Mouse (Mus musculus) liver, embryonic 14.5 days (tissue): ENCODE measurements around the gene Atg13. TPM values are rescaled to one million over a fixed set of nuclear protein-coding genes. Genes with fewer than 3 reads are reported as not detected.

Experiments used
- ATAC-seq: fragments of 200-750 bp; cut with Nextera tagmentation; 2 replicates; pipeline ENCODE4 v1.8.0; 2017; ENCODE audit warnings: moderate number of reproducible peaks, mild to moderate bottlenecking, moderate library complexity; ENCODE audit not compliant: insufficient read depth
- DNase-seq, 3 experiments: peaks; one replicate each; pipeline ENCODE4 v3.0.0-alpha.2; 2012 to 2013; ENCODE audit warnings: low read depth in 3 of 3, low spot score in 3 of 3
- H3K27ac ChIP-seq: fragments of 300-500 bp; sonication (generic); 2 replicates; pipeline ENCODE4 v1.5.1; 2014; ENCODE audit warnings: moderate library complexity, mild to moderate bottlenecking, control low read depth, inconsistent platforms
- H3K27me3 ChIP-seq: fragments of 300-500 bp; sonication (generic); 2 replicates; pipeline ENCODE4 v1.6.1; 2014; ENCODE audit warnings: mild to moderate bottlenecking, low read length, moderate library complexity; ENCODE audit not compliant: control insufficient read depth, insufficient read depth
- H3K36me3 ChIP-seq: fragments of 300-500 bp; sonication (generic); replicated peaks from 2 replicates; pipeline ENCODE4 v1.6.1; 2014; ENCODE audit warnings: low read depth; ENCODE audit not compliant: control insufficient read depth, insufficient read depth
- H3K4me1 ChIP-seq, 2 experiments: fragments of 200-500 bp in 1 of 2; fragments of 300-500 bp in 1 of 2; sonication (generic) in 1 of 2; replicated peaks; 2 replicates each; pipeline ENCODE4 v1.6.1; 2012 to 2014; ENCODE audit warnings: antibody characterized with exemption in 1 of 2, inconsistent platforms in 1 of 2, low read length in 1 of 2; ENCODE audit not compliant: control insufficient read depth in 2 of 2, insufficient read depth in 2 of 2
- H3K4me2 ChIP-seq: fragments of 300-500 bp; sonication (generic); 2 replicates; pipeline ENCODE4 v1.6.1; 2014; ENCODE audit warnings: low read depth, mild to moderate bottlenecking, control low read depth, moderate library complexity
- H3K4me3 ChIP-seq, 2 experiments: fragments of 200-500 bp in 1 of 2; fragments of 300-500 bp in 1 of 2; sonication (generic) in 1 of 2; 2 replicates each; pipeline ENCODE4 v1.5.1; 2012 to 2014; ENCODE audit warnings: low read depth in 2 of 2, low read length in 2 of 2, mild to moderate bottlenecking in 2 of 2, control low read depth in 1 of 2, inconsistent platforms in 1 of 2, moderate library complexity in 1 of 2; ENCODE audit not compliant: insufficient read depth in 1 of 2
- H3K9ac ChIP-seq: fragments of 300-500 bp; sonication (generic); replicated peaks from 2 replicates; pipeline ENCODE4 v1.6.1; 2014; ENCODE audit warnings: mild to moderate bottlenecking, control low read depth, moderate library complexity
- H3K9me3 ChIP-seq: fragments of 300-500 bp; sonication (generic); 2 replicates; pipeline ENCODE4 v1.6.1; 2016; ENCODE audit warnings: low read length, mixed read lengths; ENCODE audit not compliant: control insufficient read depth
- CTCF ChIP-seq: IDR thresholded peaks from 2 replicates; pipeline ENCODE4 v1.5.1; 2016; ENCODE audit warnings: antibody characterized with exemption, low read depth, control low read depth
- EP300 ChIP-seq: IDR thresholded peaks from 2 replicates; pipeline ENCODE4 v1.6.1; 2016; ENCODE audit warnings: antibody characterized with exemption, low read depth
- WGBS: fragments of 180-500 bp; shearing (Covaris S2); extraction: QIAGEN DNeasy Blood & Tissue Kit; methylation state at CpG from one replicate; pipeline ENCODE4 v1.1.7; 2014; ENCODE audit not compliant: insufficient replicate concordance; 5-methylcytosine and 5-hydroxymethylcytosine counted together
- polyA plus RNA-seq, 2 experiments: library from polyadenylated mRNA; depleted of rRNA in 1 of 2; stranded (reverse) in 1 of 2; unstranded in 1 of 2; fragments of >200 nt; fragmentation: Nextera tagmentation in 1 of 2; extraction: Ambion mirVana in 1 of 2; gene quantifications; 2 replicates each; pipeline versions ENCODE4 v1.2.1 to v1.2.3; 2012 to 2014

Atg13 gene
- polyA plus RNA-seq, 2 experiments: 7.5 to 11.3 TPM

DNA sequence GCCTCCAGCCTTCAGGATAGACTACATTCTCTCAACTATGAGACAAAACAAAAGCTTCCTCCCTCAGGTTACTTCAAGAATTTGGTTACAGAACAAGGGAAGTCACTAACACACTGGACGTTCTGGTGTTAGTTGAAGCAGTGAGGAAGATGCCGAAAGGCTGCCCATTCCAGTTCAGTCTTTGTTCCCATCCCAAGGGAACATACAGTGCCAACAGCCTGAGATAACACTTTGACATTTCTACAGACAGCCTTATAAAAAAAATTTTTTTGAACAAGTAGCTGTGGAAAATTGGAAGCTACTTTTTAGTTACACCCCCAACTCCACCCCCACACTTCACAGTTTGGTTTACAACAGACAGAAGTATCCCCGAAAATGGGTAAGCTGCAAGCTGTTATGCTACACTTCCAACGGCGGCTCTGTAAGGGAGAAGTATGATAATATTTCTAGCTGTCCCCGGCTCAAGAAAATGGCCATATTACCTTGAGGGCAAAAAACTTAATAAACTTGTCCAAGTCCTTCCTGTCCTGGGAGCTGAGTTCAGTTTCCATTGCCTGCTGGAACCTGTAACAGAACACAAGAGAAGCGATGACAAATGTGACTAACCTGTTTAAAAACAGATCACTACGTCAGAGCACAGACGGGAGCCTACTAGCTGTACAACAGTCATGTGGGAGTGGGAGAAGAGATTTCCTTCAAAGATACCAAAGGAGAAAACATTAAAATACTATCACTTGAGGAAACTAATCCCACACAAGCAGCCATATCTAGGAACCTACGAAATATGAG lies 14.7 kb downstream of the Atg13 start:
- 77% methylated on average over 10 of the region's 10 CpGs for WGBS
- ATAC-seq: no peak
- DNase-seq: no peak
- H3K9ac ChIP-seq: no peak overlapping the region
- no peak overlapping the region for H3K27ac ChIP-seq
- H3K27me3 ChIP-seq: no peaks in the 10 kb centered on the region
- 0 out of 4 replicates have a peak, but pooled peaks cover 0 to 4% of the 10 kb centered on the region in 2 experiments for H3K4me1 ChIP-seq
- H3K4me2 ChIP-seq: no peak overlapping the region
- no peak overlapping the region for H3K4me3 ChIP-seq
- no peaks in the 10 kb centered on the region; the same call in 1 of the 2 replicates for H3K36me3 ChIP-seq
- no peak for TF ChIP-seq EP300
- no peak for TF ChIP-seq CTCF
- no peaks in the 10 kb centered on the region for H3K9me3 ChIP-seq

DNA sequence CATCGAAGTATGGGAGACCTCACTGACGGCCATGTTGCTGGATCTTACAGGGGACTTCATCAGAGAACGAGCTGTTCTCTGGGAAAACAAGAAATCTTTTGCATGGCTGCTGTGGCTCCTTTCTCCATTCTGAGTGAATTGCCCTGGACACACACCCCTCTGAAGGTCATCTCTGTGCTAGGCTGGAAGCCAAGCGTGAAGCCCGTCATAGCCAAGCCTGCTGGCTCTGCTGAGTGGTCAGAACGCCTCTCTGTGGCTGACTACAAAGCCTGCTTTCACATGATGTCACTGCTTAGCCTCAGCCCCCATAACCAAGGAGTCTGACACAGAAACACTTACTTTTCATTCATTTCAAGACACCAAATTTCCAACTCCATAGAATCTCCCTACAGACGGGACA lies 20.9 kb downstream of the Atg13 start:
- ATAC-seq (no peak), DNase-seq (no peak)
- H3K4me1 ChIP-seq: no peaks in the 10 kb centered on the region
- peaks cover 1% of the 10 kb centered on the region for H3K36me3 ChIP-seq
- no peak for TF ChIP-seq EP300
- no peak for TF ChIP-seq CTCF
- H3K9ac ChIP-seq: no peak overlapping the region
- no peak overlapping the region for H3K4me2 ChIP-seq
- H3K27me3 ChIP-seq: no peaks in the 10 kb centered on the region
- H3K27ac ChIP-seq: no peak overlapping the region
- no peak overlapping the region for H3K4me3 ChIP-seq
- 81% methylated on average over 7 of the region's 7 CpGs for WGBS
- H3K9me3 ChIP-seq: no peaks in the 10 kb centered on the region

DNA sequence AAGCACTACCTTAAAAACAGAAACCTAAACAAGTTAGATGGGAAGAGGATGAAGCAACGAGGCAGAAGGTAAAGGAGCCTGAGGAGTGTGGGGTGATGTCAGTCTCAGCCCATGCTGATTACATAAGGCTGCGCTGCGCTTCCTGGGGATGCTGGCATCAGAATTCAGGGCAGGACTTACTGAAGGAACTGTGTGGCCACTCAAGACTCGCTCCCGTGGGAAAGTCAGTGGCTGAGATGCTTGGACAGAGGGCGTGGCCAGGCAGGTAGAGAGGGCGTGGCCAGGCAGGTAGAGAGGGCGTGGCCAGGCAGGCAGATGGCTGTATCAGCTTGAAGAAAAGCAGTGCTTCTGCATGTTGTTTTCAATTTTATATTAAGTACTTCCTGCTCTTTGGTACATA lies 26.5 kb downstream of the Atg13 start:
- Histone ChIP-seq H3K9ac (no peak overlapping the region), H3K9me3 (no peaks in the 10 kb centered on the region), H3K27ac (no peak overlapping the region), H3K36me3 (peaks cover 6% of the 10 kb centered on the region), H3K4me3 (no peak overlapping the region), H3K27me3 (no peaks in the 10 kb centered on the region), H3K4me2 (no peak overlapping the region), H3K4me1 (no peaks in the 10 kb centered on the region)
- DNase-seq (no peak), ATAC-seq (no peak)
- TF ChIP-seq CTCF: no peak
- 78% methylated on average over 8 of the region's 8 CpGs for WGBS

DNA sequence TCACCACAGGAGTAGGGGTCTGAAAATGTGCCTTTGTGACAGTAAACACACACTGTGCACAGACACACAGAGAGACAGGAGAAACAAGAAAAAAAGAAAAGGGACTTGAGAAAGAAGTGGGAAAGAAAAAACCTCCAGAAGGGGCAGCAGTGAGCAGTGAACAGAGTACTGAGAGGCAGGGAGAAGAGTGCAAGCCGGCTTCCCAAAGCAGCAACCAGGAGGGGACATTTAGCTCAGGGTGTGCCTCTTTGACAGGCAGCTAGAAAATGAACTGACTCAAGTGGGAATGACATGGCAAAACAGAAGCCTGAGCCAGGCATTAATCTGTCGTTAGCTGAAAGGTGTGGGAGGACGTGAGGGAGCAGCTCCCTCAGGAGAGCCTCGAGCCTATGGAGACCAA lies 27.5 kb downstream of the Atg13 start:
- DNase-seq (peak; percentile 23 to 38 (median 30)), ATAC-seq (no peak)
- Histone ChIP-seq H3K27ac (no peak overlapping the region), H3K9ac (no peak overlapping the region), H3K4me2 (no peak overlapping the region), H3K4me3 (no peak overlapping the region), H3K9me3 (no peaks in the 10 kb centered on the region), H3K27me3 (no peaks in the 10 kb centered on the region), H3K36me3 (peaks cover 9% of the 10 kb centered on the region; the same call in 1 of the 2 replicates), H3K4me1 (no peaks in the 10 kb centered on the region)
- TF ChIP-seq CTCF: peak; percentile 62
- no peak for TF ChIP-seq EP300
- 36% methylated on average over 4 of the region's 4 CpGs for WGBS

DNA sequence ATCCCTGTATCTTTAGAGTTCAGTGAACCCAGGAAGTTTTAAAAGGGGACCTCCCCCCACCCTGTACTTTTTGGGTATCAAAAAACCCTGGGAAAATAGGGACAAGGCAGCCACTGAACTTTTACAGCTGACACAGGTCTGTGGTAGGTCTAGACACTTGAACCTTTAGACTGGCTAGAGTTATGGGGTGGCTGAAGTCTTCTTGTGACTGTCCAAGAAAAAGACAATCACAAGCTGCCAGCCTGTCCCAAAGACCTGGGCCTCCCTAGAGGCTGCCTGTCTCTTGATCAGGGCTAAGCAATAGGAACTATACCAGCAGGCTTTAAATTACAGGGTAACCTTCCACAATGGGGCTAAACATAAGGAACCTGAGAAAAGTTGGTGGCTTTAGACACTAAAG lies 33.4 kb downstream of the Atg13 start:
- H3K4me1 ChIP-seq: no peaks in the 10 kb centered on the region
- peaks cover 20% of the 10 kb centered on the region for H3K36me3 ChIP-seq
- no peak overlapping the region for H3K4me3 ChIP-seq
- TF ChIP-seq CTCF: no peak
- TF ChIP-seq EP300: no peak
- no peak overlapping the region for H3K9ac ChIP-seq
- DNase-seq (no peak), ATAC-seq (no peak)
- no peaks in the 10 kb centered on the region for H3K9me3 ChIP-seq
- no peak overlapping the region for H3K27ac ChIP-seq
- no peak overlapping the region for H3K4me2 ChIP-seq
- no peaks in the 10 kb centered on the region for H3K27me3 ChIP-seq
